Mouse (Mus musculus): ENCODE measurements around the gene Wfdc3. TPM values are rescaled to one million over a fixed set of nuclear protein-coding genes. Genes with fewer than 3 reads are reported as not detected.

The Wfdc3 gene
- polyA plus RNA-seq, 1 experiment from 2014 or later = 1.6 TPM

DNA sequence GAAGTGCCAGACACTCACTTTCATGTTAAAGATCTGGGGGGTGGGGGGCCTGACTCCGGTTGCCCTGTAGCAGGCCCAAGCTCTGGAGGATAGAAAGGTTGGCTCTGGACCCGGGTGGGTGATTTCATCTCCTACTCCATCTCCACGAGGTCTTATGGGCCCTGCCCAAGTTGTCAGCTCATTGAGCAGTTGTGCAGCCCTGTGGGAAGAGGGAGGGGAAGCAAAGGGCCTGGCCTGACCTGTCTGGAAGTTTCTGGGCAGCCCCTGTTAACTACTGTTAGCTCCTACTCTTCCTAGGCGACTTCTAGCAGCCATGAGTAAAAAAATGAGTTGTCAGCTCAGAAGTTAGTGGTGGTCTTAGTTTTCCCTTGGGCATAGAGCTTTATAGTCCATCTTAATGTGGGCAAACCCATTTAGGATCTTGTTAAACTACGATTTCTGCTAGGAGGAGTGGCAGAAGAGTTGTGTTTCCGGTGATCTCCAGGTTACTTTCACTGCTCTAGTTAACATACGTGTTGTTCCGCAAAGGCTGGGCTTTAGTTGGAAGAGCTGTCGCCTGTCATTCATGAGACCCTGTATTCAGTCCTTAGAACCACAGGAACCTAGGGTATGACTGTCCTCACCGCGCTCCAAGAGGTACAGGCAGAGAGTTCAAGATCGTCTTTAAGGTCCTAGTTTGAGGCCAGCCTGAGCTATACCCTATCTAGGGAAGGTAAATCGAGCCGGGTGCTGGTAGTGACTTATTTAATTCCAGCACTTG is 27.7 kb upstream of the Wfdc3 start:
- H3K27ac ChIP-seq (replicated peaks) = no peak overlapping the region
- WGBS = 79% methylated on average over 14 of the region's 14 CpGs
- ATAC-seq (ENCODE audit: low FRiP score, low read depth) = no peak

DNA sequence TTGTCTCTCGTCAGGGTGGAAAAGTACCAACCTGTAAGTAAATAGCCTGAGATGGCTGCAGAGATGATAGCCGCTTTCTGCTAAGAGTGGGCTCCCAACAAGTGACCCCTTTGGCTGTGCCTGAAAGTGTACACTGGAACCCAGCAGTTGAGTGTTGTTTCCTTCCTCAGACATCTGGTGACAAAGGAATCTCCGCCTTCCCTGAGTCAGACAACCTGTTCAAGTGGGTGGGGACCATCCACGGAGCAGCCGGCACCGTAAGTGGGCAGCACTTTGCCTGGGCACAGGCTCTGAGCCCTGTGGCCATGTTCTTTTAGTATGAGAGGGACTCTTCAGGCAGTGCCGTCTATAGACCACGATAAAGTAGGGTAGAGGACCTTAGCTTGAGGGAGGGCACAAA is 25.4 kb upstream of the Wfdc3 start:
- H3K27me3 ChIP-seq = no peaks in the 10 kb centered on the region
- H3K9me3 ChIP-seq = no peaks in the 10 kb centered on the region
- H3K4me1 ChIP-seq (replicated peaks) = peaks cover 10% of the 10 kb centered on the region
- WGBS = 83% methylated on average over 8 of the region's 8 CpGs
- H3K4me3 ChIP-seq = peak overlapping the region; percentile 74; the same call in 1 of the 2 replicates
- peak overlapping the region; percentile 97 for H3K4me2 ChIP-seq
- ATAC-seq (ENCODE audit: low FRiP score, low read depth) = no peak
- H3K27ac ChIP-seq (replicated peaks) = no peak overlapping the region
- peaks cover 16% of the 10 kb centered on the region for H3K36me3 ChIP-seq
- H3K9ac ChIP-seq = no peak overlapping the region

More for the DNA sequence above, 27.7 kb upstream of the Wfdc3 start:
- Histone ChIP-seq H3K4me1 (replicated peaks) (peaks cover 10% of the 10 kb centered on the region), H3K9ac (no peak overlapping the region), H3K9me3 (no peaks in the 10 kb centered on the region), H3K36me3 (no peaks in the 10 kb centered on the region), H3K4me3 (no peak overlapping the region), H3K4me2 (no peak overlapping the region), H3K27me3 (no peaks in the 10 kb centered on the region)

GRCm38 (mm10) chr2:164770279-164770678 is 24.5 kb upstream of the Wfdc3 start:
- no peak overlapping the region for H3K27ac ChIP-seq (replicated peaks)
- 4% methylated on average over 15 of the region's 15 CpGs for WGBS
- H3K9ac ChIP-seq = peak overlapping the region; percentile 51; the same call in 1 of the 2 replicates
- peaks cover 23% of the 10 kb centered on the region for H3K36me3 ChIP-seq
- H3K4me1 ChIP-seq (replicated peaks) = peaks cover 10% of the 10 kb centered on the region
- peak overlapping the region; percentile 74 for H3K4me3 ChIP-seq
- ATAC-seq (ENCODE audit: low FRiP score, low read depth) = no peak
- H3K27me3 ChIP-seq = no peaks in the 10 kb centered on the region
- peak overlapping the region; percentile 97 for H3K4me2 ChIP-seq
- no peaks in the 10 kb centered on the region for H3K9me3 ChIP-seq

GRCm38 (mm10) chr2:164769258-164770037 is 23.7 kb upstream of the Wfdc3 start, which contains the start of gene Ube2c:
TSS of gene Ube2c (plus strand) at chr2:164769898.
- ATAC-seq (ENCODE audit: low FRiP score, low read depth) = peak; percentile 100
- Histone ChIP-seq H3K9ac (peak within 1 kb of the TSS; percentile 51), H3K4me2 (peak within 1 kb of the TSS; percentile 97), H3K9me3 (no peaks in the 10 kb centered on the region), H3K4me1 (replicated peaks) (peaks cover 10% of the 10 kb centered on the region), H3K27me3 (no peaks in the 10 kb centered on the region), H3K36me3 (peaks cover 28% of the 10 kb centered on the region), H3K27ac (replicated peaks) (peak within 1 kb of the TSS; percentile 38; the same call in 1 of the 2 replicates), H3K4me3 (peak within 1 kb of the TSS; percentile 74)
- 3% methylated on average over 53 of the region's 53 CpGs for WGBS

GRCm38 (mm10) chr2:164767812-164768540 is 22.2 kb upstream of the Wfdc3 start:
- Histone ChIP-seq H3K4me1 (replicated peaks) (peaks cover 10% of the 10 kb centered on the region), H3K9me3 (no peaks in the 10 kb centered on the region), H3K27me3 (no peaks in the 10 kb centered on the region), H3K27ac (replicated peaks) (no peak overlapping the region), H3K9ac (no peak overlapping the region), H3K4me3 (no peak overlapping the region), H3K4me2 (no peak overlapping the region), H3K36me3 (peaks cover 34% of the 10 kb centered on the region)
- no peak for ATAC-seq (ENCODE audit: low FRiP score, low read depth)
- WGBS = 94% methylated on average over 15 of the region's 15 CpGs

DNA sequence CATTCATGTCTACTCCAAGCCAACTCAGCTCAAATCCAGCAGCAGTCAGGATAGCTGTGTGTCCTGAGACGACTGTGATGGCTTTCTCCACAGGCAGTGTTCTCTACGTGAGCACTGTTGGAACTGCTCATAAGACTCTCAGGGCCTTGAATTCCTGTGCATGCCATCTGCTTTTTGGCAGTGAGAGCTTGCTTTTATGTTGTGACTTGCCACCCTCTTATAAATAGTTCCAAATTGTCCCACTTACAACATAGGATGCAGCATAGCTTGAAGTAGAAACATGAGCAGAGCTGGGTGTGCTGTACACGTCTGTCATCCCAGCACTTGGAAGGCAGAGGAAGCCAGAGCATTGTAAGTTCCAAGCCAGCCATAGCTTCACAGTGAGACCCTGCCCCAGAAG is 20.1 kb upstream of the Wfdc3 start:
- H3K9ac ChIP-seq = no peak overlapping the region
- H3K9me3 ChIP-seq = no peaks in the 10 kb centered on the region
- peaks cover 10% of the 10 kb centered on the region for H3K4me1 ChIP-seq (replicated peaks)
- ATAC-seq (ENCODE audit: low FRiP score, low read depth) = no peak
- no peak overlapping the region for H3K4me3 ChIP-seq
- no peaks in the 10 kb centered on the region for H3K27me3 ChIP-seq
- WGBS = 75% methylated on average over 3 of the region's 3 CpGs
- H3K36me3 ChIP-seq = peaks cover 54% of the 10 kb centered on the region
- H3K27ac ChIP-seq (replicated peaks) = no peak overlapping the region
- no peak overlapping the region for H3K4me2 ChIP-seq

DNA sequence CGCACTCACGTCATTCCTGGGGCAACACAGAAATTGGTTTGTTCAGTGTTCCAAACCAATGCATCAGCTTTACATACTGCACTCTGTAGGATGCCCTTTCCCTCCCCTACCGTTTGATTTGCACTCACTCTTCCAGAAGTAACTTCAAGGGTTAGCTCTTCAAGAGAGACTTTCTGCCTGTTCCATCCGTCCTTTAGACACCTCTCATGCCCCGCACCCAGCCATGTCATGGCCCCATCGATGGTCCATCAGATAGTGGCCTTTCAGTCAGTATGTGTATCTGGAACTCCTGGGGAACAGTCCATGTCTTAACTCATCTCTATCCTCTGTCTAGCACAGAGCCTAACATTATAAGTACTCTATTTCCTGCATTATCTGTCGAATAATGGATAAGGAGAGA is 16.9 kb upstream of the Wfdc3 start:
- H3K9ac ChIP-seq = no peak overlapping the region
- peaks cover 81% of the 10 kb centered on the region for H3K36me3 ChIP-seq
- no peak overlapping the region for H3K4me3 ChIP-seq
- no peak for ATAC-seq (ENCODE audit: low FRiP score, low read depth)
- no peaks in the 10 kb centered on the region for H3K9me3 ChIP-seq
- no peak overlapping the region for H3K4me2 ChIP-seq
- no peaks in the 10 kb centered on the region for H3K4me1 ChIP-seq (replicated peaks)
- 90% methylated on average over 7 of the region's 7 CpGs for WGBS
- no peak overlapping the region for H3K27ac ChIP-seq (replicated peaks)
- H3K27me3 ChIP-seq = no peaks in the 10 kb centered on the region

DNA sequence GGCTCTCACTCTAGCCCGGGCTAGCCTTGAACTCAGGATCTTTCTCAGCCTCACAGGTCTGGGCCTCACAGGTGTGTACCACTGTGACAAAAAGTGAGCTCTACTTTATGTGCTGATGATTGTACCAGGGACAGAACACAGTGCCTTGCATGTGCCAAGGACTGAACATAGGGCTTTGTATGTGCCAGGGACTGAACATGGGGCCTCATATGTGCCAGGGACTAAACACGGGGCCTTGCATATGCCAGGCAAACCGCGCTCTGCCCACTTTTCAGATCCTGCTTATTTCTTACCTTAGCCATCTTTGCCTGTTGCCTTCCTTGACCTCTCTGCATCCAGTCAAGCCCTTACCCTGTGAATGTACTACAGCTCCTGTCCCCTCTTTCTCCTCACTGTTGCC is 16.2 kb upstream of the Wfdc3 start:
- H3K27ac ChIP-seq (replicated peaks) = no peak overlapping the region
- H3K9me3 ChIP-seq = no peaks in the 10 kb centered on the region
- H3K4me1 ChIP-seq (replicated peaks) = no peaks in the 10 kb centered on the region
- peaks cover 81% of the 10 kb centered on the region for H3K36me3 ChIP-seq
- 95% methylated on average over 4 of the region's 4 CpGs for WGBS
- no peak for ATAC-seq (ENCODE audit: low FRiP score, low read depth)
- no peak overlapping the region for H3K4me2 ChIP-seq
- no peak overlapping the region for H3K4me3 ChIP-seq
- H3K27me3 ChIP-seq = no peaks in the 10 kb centered on the region
- H3K9ac ChIP-seq = no peak overlapping the region

GRCm38 (mm10) chr2:164761502-164761901 is 15.8 kb upstream of the Wfdc3 start:
- H3K9ac ChIP-seq = no peak overlapping the region
- no peak for ATAC-seq (ENCODE audit: low FRiP score, low read depth)
- H3K36me3 ChIP-seq = peaks cover 83% of the 10 kb centered on the region
- H3K27me3 ChIP-seq = no peaks in the 10 kb centered on the region
- 90% methylated on average over 2 of the region's 2 CpGs for WGBS
- no peak overlapping the region for H3K27ac ChIP-seq (replicated peaks)
- H3K4me3 ChIP-seq = no peak overlapping the region
- no peaks in the 10 kb centered on the region for H3K4me1 ChIP-seq (replicated peaks)
- H3K4me2 ChIP-seq = no peak overlapping the region
- H3K9me3 ChIP-seq = no peaks in the 10 kb centered on the region

GRCm38 (mm10) chr2:164760059-164760833 is 14.5 kb upstream of the Wfdc3 start:
- ATAC-seq (ENCODE audit: low FRiP score, low read depth) = no peak
- H3K36me3 ChIP-seq = peaks cover 81% of the 10 kb centered on the region
- H3K27ac ChIP-seq (replicated peaks) = no peak overlapping the region
- H3K4me1 ChIP-seq (replicated peaks) = no peaks in the 10 kb centered on the region
- no peak overlapping the region for H3K4me2 ChIP-seq
- H3K9ac ChIP-seq = no peak overlapping the region
- 91% methylated on average over 4 of the region's 4 CpGs for WGBS
- no peaks in the 10 kb centered on the region for H3K27me3 ChIP-seq
- no peak overlapping the region for H3K4me3 ChIP-seq
- H3K9me3 ChIP-seq = no peaks in the 10 kb centered on the region

DNA sequence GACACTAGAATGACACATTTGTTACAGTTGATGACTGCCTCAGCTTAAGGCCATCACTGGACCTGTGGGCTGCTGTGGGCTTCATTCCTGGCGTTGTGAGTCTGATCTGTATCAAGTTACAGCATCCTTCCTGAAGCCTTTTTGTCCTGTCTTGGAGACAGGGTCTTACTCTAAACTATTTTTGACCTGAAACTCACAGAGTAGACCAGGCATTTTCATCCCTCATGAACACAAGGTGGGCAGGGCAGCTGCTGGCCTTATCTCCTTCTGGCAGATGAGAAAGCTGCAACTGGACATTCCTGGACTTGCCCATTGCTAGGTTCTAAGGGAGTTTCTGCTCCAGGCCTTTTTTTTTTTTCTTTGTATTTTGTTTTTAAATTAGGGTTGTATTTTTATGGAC is 13.0 kb upstream of the Wfdc3 start:
- Histone ChIP-seq H3K4me1 (replicated peaks) (no peaks in the 10 kb centered on the region), H3K9me3 (no peaks in the 10 kb centered on the region), H3K9ac (no peak overlapping the region), H3K4me3 (no peak overlapping the region), H3K27me3 (no peaks in the 10 kb centered on the region), H3K4me2 (no peak overlapping the region), H3K36me3 (peaks cover 92% of the 10 kb centered on the region), H3K27ac (replicated peaks) (no peak overlapping the region)
- 80% methylated on average over 1 of the region's 1 CpGs for WGBS
- no peak for ATAC-seq (ENCODE audit: low FRiP score, low read depth)

All from hindbrain, embryonic 15.5 days (tissue).